Mouse (Mus musculus) ovary, adult 18-20 months (tissue): Measurements from ENCODE around the gene Gm28305.
A peak's percentile ranks its signal among the peaks of the same experiment; 100 is the strongest.

Experiments
- DNase-seq: peaks from one replicate; pipeline ENCODE4 v3.0.0; 2022; ENCODE audit warnings: low spot score, mixed read lengths

Gm28305 gene

DNA sequence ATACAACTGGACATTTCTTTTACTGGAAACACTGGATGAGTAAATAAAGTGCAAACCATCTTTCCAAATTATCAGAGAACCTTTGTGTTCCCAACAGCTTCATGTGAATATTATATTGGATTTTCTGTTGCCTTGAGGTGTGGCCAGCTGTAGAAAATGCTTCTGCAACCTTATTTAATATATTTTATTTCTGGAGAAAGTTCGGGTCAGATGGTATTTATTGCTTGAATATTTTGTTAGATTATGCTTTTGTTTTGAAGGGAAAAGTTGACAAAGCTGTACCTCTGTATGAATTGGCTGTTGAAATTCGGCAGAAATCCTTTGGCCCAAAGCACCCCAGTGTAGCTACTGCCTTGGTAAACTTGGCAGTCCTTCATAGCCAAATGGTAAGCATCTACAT, at the start of gene Gm28305:
Gene Gm28305, plus strand, starts transcription at position 301 of the 400 bp plus-strand sequence.
- no peak for DNase-seq

DNA sequence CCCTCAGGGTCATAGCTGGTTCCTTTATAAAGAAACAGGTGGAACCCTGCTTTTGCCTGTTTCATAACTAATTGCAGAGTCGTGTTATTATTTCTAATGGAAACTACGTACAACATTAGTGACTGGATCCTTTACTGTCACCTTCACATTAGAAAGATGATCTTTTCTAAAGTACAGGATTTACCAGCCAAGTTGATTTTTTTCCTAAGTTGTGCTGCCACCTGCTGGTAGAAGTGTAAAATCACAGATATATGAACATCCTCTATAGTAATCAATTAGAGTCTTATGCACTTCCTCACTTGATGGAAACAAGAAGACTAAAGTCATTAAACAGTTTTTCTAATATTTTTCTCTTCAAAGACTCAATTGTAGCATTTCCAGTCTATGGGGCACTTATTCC, 44.0 kb upstream of the Gm28305 start:
- DNase-seq: no peak

DNA sequence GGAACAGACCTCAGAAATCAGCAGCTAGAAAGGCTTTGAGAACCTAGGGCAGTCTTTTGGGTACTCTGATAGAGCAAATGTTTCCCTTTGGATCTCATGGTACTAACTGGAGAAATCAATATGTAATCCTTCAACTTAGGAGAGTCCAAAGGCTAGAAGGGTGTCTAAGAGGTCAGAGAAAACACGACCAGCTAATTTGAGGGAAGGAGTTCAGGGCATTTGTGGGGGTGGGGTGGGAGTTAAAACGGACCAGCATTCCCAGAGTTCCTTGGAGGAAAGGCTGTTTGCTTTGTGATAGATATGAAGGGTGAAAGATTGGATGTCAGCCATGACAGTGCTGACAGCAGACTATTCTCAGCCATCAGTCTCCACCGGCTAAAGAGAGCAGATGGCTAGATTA, 39.9 kb upstream of the Gm28305 start:
- DNase-seq: no peak

DNA sequence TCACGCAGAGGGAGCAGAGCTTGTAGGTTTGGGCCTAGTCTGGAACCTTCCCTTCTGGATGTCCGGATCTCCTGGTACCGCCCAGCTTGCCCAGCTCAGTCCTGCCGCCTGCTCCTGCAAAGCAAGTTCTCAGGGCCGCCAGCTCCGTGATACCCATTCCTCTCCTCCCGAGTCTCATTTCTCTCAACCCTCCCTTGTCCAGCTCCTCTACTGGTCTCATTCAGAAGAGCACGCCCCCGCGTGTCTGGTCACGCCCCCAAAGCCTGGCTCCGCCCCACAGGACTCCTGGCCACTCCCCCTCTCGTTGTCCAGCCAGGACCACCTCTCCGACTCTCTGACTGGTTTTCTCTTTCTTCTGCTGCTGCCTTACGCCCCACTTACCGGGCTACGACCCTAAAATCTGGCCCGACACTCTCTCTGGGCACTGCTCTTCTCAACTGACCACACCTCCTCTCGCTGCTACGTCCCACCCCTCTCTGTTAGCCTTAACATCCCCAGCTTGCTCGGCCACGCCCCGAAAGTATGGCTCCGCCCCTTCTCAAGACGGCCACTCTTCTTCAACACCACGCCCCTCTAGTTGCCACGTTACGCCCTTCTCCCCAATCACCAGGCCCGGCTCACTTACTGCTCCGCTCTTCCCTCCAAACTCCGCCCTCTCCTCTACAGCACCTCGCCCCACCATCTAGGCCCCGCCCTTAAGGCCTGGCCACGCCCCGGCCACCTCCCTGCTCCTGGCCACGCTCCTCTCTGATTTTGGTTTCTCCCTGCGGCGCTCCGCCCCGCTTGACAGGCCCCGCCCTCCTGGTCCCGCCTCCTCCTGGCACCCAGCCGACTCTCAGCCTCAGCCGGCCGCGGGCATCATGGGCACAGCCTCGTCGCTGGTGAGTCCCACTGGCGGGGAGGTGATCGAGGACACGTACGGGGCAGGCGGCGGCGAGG, 38.3 kb upstream of the Gm28305 start, which contains the start of gene Nphp3:
Gene Nphp3, plus strand, starts transcription at position 624 of the 939 bp plus-strand sequence.
- DNase-seq: peak; percentile 100

DNA sequence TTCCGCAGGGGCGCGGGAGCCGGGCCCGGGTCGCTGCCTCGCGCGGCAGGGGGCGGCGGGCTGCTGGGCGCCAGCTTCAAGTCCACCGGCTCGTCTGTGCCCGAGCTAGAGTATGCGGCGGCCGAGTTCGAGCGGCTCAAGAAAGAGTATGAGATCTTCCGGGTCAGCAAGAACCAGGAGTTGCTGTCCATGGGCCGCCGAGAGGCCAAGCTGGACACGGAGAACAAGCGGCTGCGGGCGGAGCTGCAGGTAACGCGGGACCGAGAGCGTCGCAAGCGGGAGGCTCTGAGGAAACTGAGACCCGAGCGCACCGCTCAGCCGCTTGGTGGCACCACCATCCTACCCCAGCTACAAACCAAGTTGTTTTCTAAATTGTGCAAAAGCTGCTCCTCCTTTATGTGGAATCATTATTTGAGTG, 37.5 kb upstream of the Gm28305 start:
- peak; percentile 49 for DNase-seq

DNA sequence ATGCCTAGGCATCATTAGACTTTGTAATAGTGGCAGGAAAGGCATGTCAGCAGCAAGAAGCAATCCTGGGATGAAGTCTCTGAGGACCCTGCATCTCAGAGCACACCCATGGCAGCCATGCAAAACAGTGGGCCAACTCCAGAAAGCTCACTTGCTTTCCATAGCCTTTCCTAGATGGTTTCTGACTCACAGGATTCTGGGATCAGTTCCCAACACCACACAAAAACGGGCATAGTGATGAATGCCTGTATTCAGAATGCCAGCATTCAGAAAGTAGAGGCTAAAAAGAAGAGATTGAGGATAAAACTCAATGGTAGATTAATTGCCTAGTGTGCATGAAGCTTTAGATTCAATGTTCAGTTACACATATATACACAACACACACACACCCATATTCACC, 25.9 kb upstream of the Gm28305 start:
- no peak for DNase-seq

DNA sequence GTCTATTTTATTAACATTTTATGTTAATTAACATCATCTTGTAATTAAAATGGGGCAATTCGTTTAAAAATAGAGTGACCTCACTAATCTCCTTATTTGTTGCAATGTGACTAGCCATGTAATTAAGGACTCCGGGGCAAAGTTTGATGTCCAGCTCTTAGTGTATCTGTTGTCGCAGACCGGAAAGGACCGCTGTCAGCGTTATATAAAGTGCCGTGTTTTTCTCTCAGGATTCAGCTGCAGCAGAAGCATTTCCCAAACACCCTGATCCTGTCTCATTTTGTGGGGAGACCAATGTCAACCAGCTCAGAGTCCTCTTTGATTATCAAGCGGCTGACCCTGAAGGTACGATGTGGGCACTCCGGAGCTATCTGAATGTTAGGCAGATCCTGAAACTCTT, 19.4 kb upstream of the Gm28305 start:
- no peak for DNase-seq

DNA sequence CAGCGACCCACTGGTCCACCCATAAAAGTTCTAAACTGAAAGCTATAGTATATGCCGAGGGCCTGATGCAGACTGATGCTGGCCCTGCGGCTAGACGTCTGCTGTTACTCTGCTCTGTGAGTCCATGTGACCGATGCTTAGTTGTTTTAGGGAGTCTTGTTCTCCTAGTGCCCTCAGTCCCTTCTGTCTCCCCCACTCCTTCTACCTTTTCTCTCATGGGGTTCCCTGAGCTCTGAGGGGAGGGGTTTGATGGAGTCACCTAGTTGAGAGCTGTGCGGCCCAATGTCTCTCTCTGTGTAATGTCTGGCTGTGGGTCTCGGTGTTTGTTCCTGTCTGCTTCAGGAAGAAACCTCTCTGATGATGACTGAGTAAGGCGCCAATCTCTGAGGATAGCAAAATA, 13.3 kb upstream of the Gm28305 start:
- no peak for DNase-seq

DNA sequence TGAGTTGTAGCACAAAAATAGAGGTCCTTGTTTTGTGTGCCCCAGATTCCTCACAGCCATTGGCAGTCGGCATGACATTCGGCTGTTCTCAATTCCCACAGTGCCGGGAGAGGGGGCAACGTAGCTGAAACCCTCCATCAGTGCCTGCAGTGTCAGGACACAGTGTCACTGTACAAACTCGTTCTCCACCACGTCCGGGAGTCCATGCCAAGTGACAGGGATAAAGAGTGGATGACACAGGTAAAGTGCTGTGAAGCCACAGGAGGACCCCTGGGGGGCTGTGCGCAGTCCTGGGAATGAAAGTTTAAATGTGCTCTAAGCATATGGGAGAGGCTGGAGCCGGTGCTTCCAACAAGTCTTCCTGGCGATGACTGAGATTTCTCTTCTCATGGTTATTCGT, 10.6 kb upstream of the Gm28305 start:
- no peak for DNase-seq

DNA sequence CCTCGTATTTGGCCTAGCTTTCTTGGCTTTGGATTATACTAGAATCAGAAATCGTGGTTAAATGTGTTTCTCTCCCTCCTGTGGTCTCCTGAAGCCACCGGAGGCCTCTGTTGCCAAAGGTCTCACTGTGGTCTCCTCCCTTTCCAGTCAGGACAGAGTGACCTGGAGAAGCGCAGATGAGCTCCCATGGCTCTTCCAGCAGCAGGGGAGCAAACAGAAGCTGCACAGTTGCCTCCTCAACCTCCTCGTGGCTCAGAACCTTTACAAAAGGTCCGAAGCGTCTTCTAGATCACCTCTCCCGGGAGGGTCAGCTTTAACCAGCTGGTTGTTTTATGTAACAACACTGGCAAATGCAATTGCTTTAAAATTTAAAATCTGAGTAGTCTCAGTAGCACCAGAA, 6.2 kb upstream of the Gm28305 start:
- no peak for DNase-seq

DNA sequence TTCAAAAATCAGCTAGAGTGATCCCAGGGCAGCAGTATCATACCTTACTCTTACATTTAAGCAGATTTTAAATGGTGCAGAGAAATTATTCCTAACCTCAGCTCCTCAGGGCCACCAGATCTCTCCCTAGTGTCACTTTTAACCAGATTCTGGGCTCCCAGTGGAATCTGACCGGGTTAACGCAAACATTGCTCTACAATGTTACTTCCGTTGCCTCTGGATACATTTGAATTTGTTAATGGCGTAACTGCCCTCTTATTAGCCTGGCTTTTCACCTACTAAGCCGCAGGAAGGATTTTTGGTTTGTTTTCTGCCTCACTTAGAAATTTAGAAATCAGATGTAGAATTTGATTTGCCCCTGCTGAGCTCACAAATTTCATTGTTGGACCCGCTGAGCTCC, 5.7 kb upstream of the Gm28305 start:
- DNase-seq: no peak

DNA sequence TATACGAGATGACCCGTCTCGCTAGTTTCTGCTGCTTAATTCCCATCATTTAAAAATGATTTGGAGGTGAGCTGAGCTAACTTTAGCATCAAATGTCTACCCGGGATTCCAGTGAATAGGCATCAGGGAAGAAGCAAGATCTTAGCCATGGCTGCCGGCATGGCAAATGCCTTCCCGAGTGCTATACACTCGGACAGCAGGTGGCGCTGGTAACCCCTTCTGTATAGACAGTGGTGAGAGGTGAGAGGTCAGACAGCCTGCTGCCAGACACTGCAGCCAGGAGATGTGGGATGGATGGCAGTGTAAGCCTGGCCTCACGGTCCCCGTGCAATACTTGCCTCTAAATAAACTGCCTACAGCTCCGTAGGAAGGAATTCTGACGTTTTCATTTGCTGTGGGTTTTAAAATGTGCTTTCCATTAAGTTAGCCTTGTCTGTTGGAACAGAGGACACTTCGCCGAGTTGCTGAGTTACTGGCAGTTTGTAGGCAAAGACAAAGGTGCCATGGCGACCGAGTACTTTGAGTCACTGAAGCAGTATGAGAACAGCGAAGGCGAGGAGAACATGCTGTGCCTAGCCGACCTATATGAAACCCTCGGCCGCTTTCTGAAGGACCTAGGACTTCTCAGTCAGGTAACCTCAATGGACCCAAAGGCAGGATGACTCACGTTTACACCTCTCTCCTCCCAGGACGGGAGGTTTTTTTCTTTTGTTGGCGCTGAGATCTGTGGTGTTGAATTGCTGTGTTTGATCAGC, 5.0 kb upstream of the Gm28305 start:
- peak; percentile 47 for DNase-seq

DNA sequence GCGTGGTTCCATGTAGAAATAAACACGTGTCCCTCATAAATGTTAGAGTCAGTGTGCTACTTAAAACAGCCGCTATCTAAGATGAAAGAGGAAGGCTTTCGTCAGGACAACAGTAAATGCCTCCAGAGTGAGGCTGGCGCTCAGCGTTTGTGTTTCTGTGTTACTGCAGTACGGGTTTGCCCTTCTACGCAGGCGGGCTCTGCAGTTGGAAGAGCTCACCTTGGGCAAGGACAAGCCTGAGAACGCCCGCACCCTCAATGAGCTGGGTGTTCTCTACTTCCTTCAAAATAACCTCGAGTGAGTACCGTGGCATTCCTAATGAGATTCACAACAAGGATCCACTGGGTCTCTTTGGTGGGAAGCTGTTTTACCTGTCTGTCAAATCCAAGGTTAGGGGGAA, 2.2 kb upstream of the Gm28305 start:
- no peak for DNase-seq

DNA sequence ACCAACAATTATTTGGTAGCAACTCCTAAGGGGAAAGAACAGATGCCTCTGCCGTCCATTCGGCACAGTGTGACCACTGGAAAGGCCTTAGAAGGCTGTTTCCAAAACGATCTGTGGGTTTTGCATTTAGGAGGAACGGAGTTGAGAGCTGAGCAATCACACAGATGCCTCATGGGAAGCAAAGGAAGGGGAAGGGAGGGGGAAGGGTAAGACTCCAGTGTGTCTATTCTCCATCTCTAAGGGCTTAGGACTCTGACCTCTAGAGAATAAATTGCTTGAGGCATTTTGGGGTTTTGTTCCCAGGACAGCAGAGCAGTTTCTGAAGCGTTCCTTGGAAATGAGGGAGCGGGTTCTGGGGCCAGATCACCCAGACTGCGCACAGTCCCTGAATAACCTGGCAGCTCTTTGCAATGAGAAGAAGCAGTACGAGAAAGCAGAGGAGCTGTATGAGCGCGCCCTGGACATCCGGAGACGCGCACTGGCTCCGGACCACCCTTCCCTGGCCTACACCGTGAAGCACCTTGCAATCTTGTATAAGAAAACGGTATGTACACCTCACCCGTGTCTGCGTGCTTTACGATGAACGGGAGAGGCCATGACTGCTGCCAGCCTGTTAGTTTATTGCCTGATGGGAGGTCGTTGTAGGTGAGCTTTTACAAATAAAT, 1.3 kb upstream of the Gm28305 start:
- no peak for DNase-seq

DNA sequence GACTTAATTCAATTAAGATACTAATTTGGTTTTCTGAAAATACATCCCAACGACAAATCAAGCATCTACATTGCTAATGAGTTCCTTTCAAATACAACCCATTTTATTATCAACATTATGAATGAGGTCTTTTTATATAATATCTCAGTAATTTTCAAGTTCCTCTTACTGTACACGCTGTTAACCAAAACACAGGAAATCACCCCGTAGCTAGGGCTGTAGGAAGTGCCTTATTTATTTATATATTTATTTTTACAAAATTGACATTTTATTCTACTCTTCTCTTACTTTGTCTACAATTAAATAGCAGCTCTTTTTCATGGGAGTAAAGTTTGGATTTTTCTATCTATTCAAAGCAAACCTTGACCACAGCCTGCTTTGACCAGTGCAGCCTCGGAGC, 720 bp upstream of the Gm28305 start:
- DNase-seq: no peak

DNA sequence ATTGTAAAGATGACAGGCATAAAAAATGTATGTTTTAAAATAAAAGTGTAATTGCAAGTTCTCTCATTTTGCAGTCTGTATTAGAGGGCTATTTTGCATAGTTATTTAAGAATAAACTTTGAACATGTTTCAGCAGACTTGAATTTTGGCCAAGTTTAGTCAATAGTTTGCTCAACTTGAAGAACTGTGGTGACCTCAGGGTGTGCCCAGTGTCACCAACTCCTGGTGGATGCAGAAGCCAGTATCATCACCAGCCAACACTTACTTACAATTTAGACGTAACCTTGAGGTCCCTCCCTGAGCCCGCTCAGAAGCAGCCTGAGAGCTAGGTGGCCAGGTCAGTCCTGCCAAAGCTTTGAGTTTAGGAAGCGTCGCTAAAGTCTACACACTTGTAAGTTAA, 3.2 kb downstream of the Gm28305 start:
- DNase-seq: no peak

DNA sequence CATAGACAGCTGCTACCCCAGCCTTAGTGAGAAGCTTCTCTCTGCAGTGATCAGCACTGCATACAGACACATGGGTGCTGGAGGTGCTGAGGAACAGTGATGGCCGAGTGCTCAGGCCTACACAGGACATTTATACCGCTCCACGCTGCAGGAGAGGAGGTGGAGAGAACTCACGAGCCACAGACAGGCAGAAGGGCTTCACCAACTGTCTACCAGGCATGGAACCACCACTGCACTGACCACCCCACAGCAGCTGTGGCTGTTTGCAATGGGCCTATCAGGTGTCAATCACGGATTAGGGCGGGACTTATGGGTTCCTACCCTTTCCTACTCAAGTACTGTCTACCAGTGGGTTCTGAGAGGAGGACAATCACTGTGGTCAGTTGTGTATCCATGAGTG, 10.6 kb downstream of the Gm28305 start:
- no peak for DNase-seq

DNA sequence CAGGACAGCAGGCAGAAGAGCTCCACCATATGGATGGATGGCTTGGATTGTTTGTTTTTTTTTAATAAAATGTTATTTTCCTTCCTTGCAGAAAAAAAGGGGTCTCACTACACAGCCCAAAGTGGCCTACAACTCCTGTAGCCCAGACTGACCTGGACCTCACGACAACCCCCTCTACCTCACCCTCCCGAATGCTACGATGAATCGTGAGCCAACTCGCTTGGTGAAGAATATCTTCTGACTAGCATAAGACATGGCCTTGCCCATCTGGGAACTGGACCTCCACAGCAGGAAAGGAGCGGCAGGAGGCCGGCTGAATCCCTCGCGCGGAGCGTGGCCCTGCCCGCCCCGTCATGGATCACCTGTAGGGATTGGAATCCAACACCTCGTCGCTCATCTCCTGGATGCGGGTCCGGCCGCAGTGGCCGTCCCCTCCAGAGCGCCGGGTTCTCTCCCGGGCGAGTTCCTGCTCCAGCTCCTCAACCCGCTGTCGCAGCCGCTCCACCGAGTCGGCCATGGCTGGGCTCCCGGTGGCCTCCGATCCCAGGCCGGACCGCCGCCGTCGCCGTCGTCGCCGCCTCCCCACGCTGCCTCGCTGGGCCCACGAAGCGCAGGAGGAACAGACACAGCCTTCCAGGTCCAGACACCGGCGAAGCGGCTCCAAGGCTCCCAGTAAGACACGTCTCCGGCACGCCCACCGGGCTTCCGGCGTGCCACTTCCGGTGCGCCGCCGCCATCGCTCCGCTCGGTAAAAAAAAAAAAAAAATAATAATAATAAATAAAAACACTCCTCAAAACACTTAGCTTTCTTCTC, 22.2 kb downstream of the Gm28305 start, which contains the start of gene Uba5:
Gene Uba5, minus strand, starts transcription at position 705 of the 814 bp plus-strand sequence.
- peak; percentile 58 for DNase-seq

DNA sequence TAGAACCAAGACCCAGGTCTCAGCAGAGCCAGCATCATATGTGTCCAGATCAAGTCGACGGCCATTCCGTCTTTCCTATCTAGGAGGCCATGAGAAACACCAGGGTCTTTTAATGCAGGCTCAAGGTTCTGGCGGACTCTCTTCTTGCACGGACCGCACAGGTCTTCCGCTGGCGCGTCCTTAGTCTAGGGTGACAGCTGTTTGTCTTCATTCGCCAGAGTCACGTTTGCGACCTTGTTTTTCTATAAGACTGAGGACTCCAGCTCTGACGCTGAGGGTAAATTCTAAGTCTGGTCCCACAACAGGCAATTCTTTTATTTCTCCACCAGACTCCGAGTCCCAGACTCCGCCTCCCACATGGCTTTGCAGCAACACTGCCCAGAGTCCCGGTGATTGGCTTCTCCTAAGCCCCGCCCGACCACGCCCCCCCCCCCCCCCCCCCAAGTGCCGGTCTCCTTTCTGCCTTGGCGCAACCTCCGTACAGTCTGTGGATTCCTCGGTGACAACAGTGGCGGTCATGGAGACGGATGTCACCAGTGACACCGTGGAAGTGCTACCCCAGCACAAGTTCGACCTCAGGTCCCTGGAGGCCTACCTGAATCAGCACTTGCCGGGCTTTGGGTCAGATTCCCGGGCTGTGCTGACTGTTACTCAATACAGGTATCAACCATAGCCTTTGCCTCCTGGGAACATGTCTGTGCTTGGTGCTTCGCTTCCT, 22.9 kb downstream of the Gm28305 start, which contains the start of gene Acad11:
Gene Acad11, plus strand, starts transcription at position 134 of the 718 bp plus-strand sequence.
- peak; percentile 65 for DNase-seq

DNA sequence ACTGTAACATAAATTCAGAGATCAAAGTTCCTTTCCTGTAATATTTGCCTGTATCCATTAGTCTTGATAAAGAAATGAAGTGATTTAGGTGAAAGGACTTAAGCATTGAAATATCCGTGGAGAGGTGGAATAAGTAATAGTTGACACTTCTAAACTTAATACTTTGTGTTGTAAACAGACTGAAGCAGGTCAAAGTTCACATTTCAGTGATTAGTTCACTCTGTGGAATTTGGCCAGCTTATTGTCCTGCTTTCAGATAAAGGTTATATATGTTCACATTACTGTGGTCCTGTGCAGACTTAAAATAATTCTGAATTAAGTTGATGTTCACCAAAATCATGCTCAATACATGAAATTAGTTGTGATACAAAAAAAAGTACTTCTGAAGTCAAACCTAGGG, 24.1 kb downstream of the Gm28305 start:
- DNase-seq: no peak

DNA sequence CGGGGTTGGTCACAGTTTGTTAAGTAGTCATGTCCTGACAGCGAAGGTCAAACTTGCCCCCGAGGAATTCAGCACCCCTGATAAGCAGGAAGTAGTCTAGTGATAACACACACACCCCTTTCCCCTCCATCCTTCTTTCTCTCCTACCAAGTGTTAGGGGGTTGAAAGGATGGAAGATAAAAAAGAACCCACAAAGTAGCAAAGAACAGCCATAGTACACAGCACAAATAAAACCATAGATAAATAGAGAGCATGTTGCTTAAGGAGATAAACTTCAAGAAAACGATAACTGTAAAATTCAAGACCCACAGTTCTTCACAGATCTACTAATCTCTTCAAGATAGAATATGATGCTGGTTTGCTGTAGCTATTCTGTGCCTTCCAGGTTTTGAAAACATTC, 29.8 kb downstream of the Gm28305 start:
- DNase-seq: no peak
